Mouse (Mus musculus) kidney, postnatal 0 days (tissue): ENCODE measurements around the gene Bbs2. TPM values are rescaled to one million over a fixed set of nuclear protein-coding genes. Genes with fewer than 3 reads are reported as not detected.
"Not testable (repeated sequence)": the region's sequence is repeated elsewhere in the genome, so short reads cannot be mapped to it uniquely, and the experiment has no call there.

Experiments
- ATAC-seq: fragments of 200-750 bp; cut with Nextera tagmentation; replicated peaks from 2 replicates; pipeline ENCODE4 v1.8.0; 2017; ENCODE audit warnings: low read depth, moderate number of reproducible peaks, moderate TSS enrichment, moderate library complexity; ENCODE audit not compliant: low FRiP score
- DNase-seq: peaks from one replicate; pipeline ENCODE4 v3.0.0-alpha.2; 2016; ENCODE audit warnings: low spot score
- H3K27ac ChIP-seq: fragments of 300-500 bp; sonication (generic); 2 replicates; pipeline ENCODE4 v1.5.1; 2014; ENCODE audit warnings: mild to moderate bottlenecking
- H3K27me3 ChIP-seq: fragments of 300-500 bp; sonication (generic); 2 replicates; pipeline ENCODE4 v1.6.1; 2014; ENCODE audit warnings: low read length, mixed read lengths; ENCODE audit not compliant: insufficient read depth
- H3K36me3 ChIP-seq: fragments of 300-500 bp; sonication (generic); 2 replicates; pipeline ENCODE4 v1.6.1; 2014; ENCODE audit warnings: low read length, mixed read lengths; ENCODE audit not compliant: insufficient read depth
- H3K4me1 ChIP-seq: fragments of 300-500 bp; sonication (generic); replicated peaks from 2 replicates; pipeline ENCODE4 v1.6.1; 2014; ENCODE audit warnings: antibody characterized with exemption, low read length, mixed read lengths; ENCODE audit not compliant: insufficient read depth
- H3K4me2 ChIP-seq: fragments of 300-500 bp; sonication (generic); 2 replicates; pipeline ENCODE4 v1.6.1; 2014; ENCODE audit warnings: mild to moderate bottlenecking, low read length, moderate library complexity, mixed read lengths
- H3K4me3 ChIP-seq: fragments of 300-500 bp; sonication (generic); replicated peaks from 2 replicates; pipeline ENCODE4 v1.5.1; 2014; ENCODE audit warnings: low read depth, low read length
- H3K9ac ChIP-seq: fragments of 300-500 bp; sonication (generic); 2 replicates; pipeline ENCODE4 v1.6.1; 2014; ENCODE audit warnings: low read depth, low read length
- H3K9me3 ChIP-seq: fragments of 300-500 bp; sonication (generic); replicated peaks from 2 replicates; pipeline ENCODE4 v1.6.1; 2016; ENCODE audit warnings: low read length, inconsistent platforms, mixed read lengths
- CTCF ChIP-seq: IDR thresholded peaks from 2 replicates; pipeline ENCODE4 v1.5.1; 2016; ENCODE audit warnings: antibody characterized with exemption, low read depth, mild to moderate bottlenecking, moderate library complexity
- WGBS: fragments of 180-500 bp; shearing (Covaris S2); extraction: QIAGEN DNeasy Blood & Tissue Kit; methylation state at CpG from one replicate; pipeline ENCODE4 v1.1.7; 2014; 5-methylcytosine and 5-hydroxymethylcytosine counted together
- polyA plus RNA-seq: library from polyadenylated mRNA; unstranded; fragments of >200 nt; fragmentation: Nextera tagmentation; extraction: Ambion mirVana; gene quantifications from 2 replicates; pipeline ENCODE4 v1.2.1, GENCODE M21; 2015

Gene Bbs2
- polyA plus RNA-seq, 1 experiment from 2014 or later, result 14.2 TPM

DNA sequence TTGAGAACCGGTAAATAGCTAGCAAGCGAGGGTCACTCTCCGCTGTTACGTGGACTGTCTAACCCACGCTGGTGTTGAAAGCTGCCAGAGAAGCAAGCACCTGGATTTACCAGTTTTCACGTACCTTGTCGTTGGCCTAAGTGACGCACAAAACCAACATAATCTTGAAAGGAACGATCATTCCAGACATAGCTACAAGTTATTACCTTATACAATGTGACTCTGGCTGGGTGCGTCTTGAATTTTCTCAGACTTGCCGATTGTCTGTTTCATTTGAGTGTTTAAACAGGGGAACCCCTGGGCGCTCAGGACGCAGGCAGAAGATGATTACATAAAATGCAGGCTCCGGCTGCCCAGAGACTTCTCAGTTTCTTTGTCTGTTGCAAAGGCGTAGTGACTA, 60.9 kb downstream of the Bbs2 start:
- DNase-seq, result peak; percentile 12
- ATAC-seq, result no peak
- 6% methylated on average over 15 of the region's 15 CpGs for WGBS
- Histone ChIP-seq H3K4me1 (no peaks in the 10 kb centered on the region), H3K27ac (no peak overlapping the region), H3K4me3 (peak overlapping the region; percentile 61), H3K9ac (peak overlapping the region; percentile 61; the same call in 1 of the 2 replicates), H3K36me3 (0 out of 2 replicates have a peak, but pooled peaks cover 3% of the 10 kb centered on the region), H3K4me2 (peak overlapping the region; percentile 66), H3K9me3 (no peaks in the 10 kb centered on the region), H3K27me3 (no peaks in the 10 kb centered on the region)
- no peak for TF ChIP-seq CTCF

DNA sequence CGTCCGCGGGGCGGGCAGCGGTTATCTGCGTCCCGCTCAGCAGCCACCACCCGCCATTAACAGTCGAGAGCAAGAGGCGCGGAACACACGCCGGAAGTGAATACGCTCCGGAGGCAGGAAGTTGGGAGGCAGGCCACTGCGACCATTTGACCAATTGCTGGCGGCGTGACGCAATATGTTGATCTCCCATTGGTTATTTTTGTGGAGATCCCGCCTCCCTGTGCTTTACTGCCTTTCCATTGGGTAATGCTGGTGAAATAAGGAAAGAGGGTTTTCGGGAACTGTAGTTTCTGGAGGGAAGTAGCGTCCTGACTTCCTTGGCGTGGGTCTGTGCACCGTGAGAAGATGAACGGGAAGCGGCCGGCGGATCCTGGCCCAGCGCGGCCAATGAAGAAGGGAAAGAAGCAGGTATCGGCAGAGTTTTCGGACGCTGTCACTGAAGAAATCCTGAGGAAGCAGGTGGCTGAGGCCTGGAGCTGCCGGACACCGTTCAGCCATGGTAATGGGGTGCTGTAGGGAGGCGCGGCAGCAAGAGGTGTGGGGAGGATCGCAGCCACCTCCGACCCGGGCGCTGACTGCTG, 61.7 kb downstream of the Bbs2 start, which contains the start of the genes Nudt21 and Ogfod1:
Gene Nudt21 (minus strand): TSS at position 88 of the 581 bp plus-strand sequence.
Gene Ogfod1 (plus strand): TSS at position 255 of the 581 bp plus-strand sequence.
- Histone ChIP-seq H3K27ac (peak within 1 kb of the TSS; percentile 78), H3K4me2 (peak within 1 kb of the TSS; percentile 67), H3K4me1 (no peaks in the 10 kb centered on the region), H3K9me3 (no peaks in the 10 kb centered on the region), H3K4me3 (peak within 1 kb of the TSS; percentile 61), H3K27me3 (no peaks in the 10 kb centered on the region), H3K9ac (peak within 1 kb of the TSS; percentile 61), H3K36me3 (0 out of 2 replicates have a peak, but pooled peaks cover 3% of the 10 kb centered on the region)
- ATAC-seq (peak; percentile 100), DNase-seq (peak; percentile 99)
- TF ChIP-seq CTCF, result no peak
- WGBS, result under 1% methylated on average over 41 of the region's 41 CpGs

- WGBS, result under 1% methylated on average over 22 of the region's 32 CpGs
- peak; percentile 91 for ATAC-seq
Measured at GRCm38 (mm10) chr8:94036541-94036940, 62.2 kb downstream of the Bbs2 start.

GRCm38 (mm10) chr8:94035200-94035599, 63.5 kb downstream of the Bbs2 start:
- Histone ChIP-seq H3K9me3 (no peaks in the 10 kb centered on the region), H3K4me3 (no peak overlapping the region), H3K27ac (no peak overlapping the region), H3K27me3 (no peaks in the 10 kb centered on the region), H3K36me3 (peaks cover 5% of the 10 kb centered on the region; the same call in 1 of the 2 replicates), H3K4me1 (no peaks in the 10 kb centered on the region), H3K4me2 (peak overlapping the region; percentile 67), H3K9ac (peak overlapping the region; percentile 25; the same call in 1 of the 2 replicates)
- no peak for TF ChIP-seq CTCF
- no peak for DNase-seq
- WGBS, result 47% methylated on average over 5 of the region's 5 CpGs
- no peak for ATAC-seq

More at GRCm38 (mm10) chr8:94036541-94036940, 62.2 kb downstream of the Bbs2 start:
- Histone ChIP-seq H3K4me3 (peak overlapping the region; percentile 61), H3K9ac (peak overlapping the region; percentile 59), H3K4me2 (peak overlapping the region; percentile 67), H3K27ac (peak overlapping the region; percentile 78)
- peak; percentile 80 for DNase-seq
- H3K27me3 ChIP-seq, H3K9me3 ChIP-seq, H3K36me3 ChIP-seq, H3K4me1 ChIP-seq: not testable (repeated sequence)

DNA sequence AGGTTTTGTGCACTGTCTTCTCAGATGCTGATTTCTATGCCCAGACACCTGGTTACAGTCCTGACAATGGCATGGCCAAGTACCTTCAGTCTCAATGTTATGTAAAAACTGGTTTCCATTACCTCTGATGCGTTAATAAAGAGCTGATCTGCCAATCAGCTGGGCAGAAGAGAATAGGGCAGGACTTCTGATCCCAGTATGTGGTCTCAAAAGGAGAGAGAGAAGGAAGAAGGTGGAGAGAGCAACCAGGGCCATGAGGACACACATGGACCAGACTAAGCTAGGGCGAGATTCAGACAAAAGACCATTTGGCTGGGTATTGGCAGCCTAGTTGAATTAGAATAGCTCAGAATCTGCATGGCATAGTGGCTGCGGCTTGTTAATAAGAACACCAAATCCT, 65.1 kb downstream of the Bbs2 start:
- no peak overlapping the region for H3K27ac ChIP-seq
- no peak for TF ChIP-seq CTCF
- no peak overlapping the region for H3K4me2 ChIP-seq
- H3K36me3 ChIP-seq, result peaks cover 16% of the 10 kb centered on the region; the same call in 1 of the 2 replicates
- H3K4me3 ChIP-seq, result no peak overlapping the region
- H3K9me3 ChIP-seq, result no peaks in the 10 kb centered on the region
- ATAC-seq, result no peak
- no peaks in the 10 kb centered on the region for H3K4me1 ChIP-seq
- no peak for DNase-seq
- no peak overlapping the region for H3K9ac ChIP-seq
- 83% methylated on average over 3 of the region's 3 CpGs for WGBS
- no peaks in the 10 kb centered on the region for H3K27me3 ChIP-seq

GRCm38 (mm10) chr8:94029701-94030100, 69.0 kb downstream of the Bbs2 start:
- Histone ChIP-seq H3K4me1 (no peaks in the 10 kb centered on the region), H3K27me3 (no peaks in the 10 kb centered on the region), H3K4me2 (no peak overlapping the region), H3K9me3 (no peaks in the 10 kb centered on the region), H3K27ac (no peak overlapping the region), H3K4me3 (no peak overlapping the region), H3K9ac (no peak overlapping the region), H3K36me3 (peaks cover 28% of the 10 kb centered on the region)
- 87% methylated on average over 9 of the region's 9 CpGs for WGBS
- no peak for TF ChIP-seq CTCF
- DNase-seq (no peak), ATAC-seq (no peak)
